Mouse (Mus musculus): ENCODE measurements around the gene Smim24.

DNA sequence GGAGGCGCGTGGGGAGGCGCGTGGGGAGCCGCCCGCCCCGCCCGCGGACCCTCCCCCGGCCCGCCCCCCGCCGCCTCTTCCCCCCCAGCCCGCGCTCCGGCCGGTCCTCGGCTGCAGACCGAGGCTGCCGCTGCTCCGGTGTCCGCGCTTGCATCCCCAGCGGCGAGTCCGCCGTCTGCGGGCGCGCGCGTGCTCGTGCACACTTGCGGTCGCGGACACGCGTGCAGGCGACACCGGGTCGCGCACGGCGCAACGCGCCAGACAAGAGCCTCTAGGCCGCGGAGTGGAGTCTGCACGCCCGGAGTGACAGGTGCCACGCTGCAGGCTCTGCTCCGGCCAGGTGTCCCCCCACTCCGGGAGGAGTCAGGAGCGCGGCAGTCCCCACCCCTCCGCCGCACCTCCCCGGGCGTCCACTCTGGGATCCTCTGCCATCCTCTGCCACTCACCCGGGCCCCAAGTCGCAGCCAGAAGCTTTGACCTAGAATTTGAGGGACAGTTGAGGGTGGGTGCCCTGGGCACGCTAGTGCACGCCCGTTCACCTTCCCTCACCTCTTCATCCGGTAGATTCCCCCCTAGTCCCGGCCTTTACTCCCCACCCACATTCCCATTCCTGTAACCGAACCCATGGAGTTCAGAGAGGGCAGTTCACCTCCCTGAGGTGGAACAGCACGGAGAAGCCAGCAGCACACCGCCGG is 38.1 kb downstream of the Smim24 start:
- TF ChIP-seq POLR2A (IDR thresholded peaks at IDR 0.05; ENCODE audit: extremely low read depth, insufficient read depth, low read length) (0 out of 2 replicates have a peak, but pooled peaks have one; percentile 43), CTCF (IDR thresholded peaks at IDR 0.05; ENCODE audit: low read depth, low read length) (no peak)
